Mouse (Mus musculus) myocyte (in vitro differentiated cells): ENCODE data around the gene Armc3.

ENCODE experiments used
- CEBPB ChIP-seq: IDR thresholded peaks from 2 replicates; pipeline ENCODE4 v1.6.1; 2011; ENCODE audit warnings: mild to moderate bottlenecking, moderate library complexity; ENCODE audit not compliant: poor library complexity, insufficient read depth, severe bottlenecking
- POLR2A ChIP-seq: IDR thresholded peaks from one replicate; pipeline ENCODE4 v1.6.1; 2011; ENCODE audit warnings: low read depth, mild to moderate bottlenecking, control low read depth, moderate library complexity; ENCODE audit not compliant: insufficient read length
- SRF ChIP-seq: IDR thresholded peaks from one replicate; pipeline ENCODE4 v1.6.1; 2011; ENCODE audit warnings: low read depth; ENCODE audit not compliant: control insufficient read depth, insufficient read length
- USF1 ChIP-seq: IDR thresholded peaks from one replicate; pipeline ENCODE4 v1.6.1; 2011; ENCODE audit warnings: low read depth, mild to moderate bottlenecking, control low read depth, moderate library complexity

GRCm38 (mm10) chr2:19263375-19263774 is 64.3 kb downstream of the Armc3 start:
- TF ChIP-seq POLR2A (no peak), CEBPB (no peak), USF1 (no peak), SRF (no peak)
